Mouse (Mus musculus): ENCODE data around the gene Gm11127. TPM values are rescaled to one million over a fixed set of nuclear protein-coding genes. Genes with fewer than 3 reads are reported as not detected.

Gm11127 gene
- polyA plus RNA-seq, 1 experiment from 2014 or later = not detected

DNA sequence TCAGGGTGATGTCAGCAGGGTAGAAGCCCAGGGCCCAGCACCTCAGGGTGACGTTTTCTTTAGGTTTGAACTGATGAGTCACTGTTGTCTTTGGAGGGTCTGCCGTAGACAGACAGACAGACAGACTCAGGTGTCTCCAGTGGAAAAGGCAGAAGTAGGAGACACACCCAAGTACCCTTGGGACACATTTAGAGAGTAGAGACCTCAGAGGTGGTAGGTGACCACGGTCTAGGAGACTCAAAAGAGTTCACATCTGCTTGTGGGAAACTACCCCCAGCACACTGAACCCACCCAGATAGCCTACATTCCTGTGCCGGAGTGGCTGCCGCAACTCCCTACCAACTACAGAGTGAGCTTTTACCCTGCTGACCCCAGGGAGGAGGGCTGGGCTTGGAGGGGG lies 43.2 kb downstream of the Gm11127 start:
- ATAC-seq (replicated peaks) = no peak
- no peak overlapping the region for H3K4me3 ChIP-seq
- no peak overlapping the region for H3K27ac ChIP-seq
- peaks cover 11% of the 10 kb centered on the region; the same call in 1 of the 2 replicates for H3K36me3 ChIP-seq (replicated peaks)
- WGBS = 96% methylated on average over 5 of the region's 5 CpGs
- H3K4me2 ChIP-seq = no peak overlapping the region
- no peaks in the 10 kb centered on the region for H3K9me3 ChIP-seq
- H3K27me3 ChIP-seq (replicated peaks) = no peaks in the 10 kb centered on the region
- no peak overlapping the region for H3K9ac ChIP-seq
- no peaks in the 10 kb centered on the region for H3K4me1 ChIP-seq

Other genes with a start within 250 kb of the Gm11127 start
- 9.7 and 9.9 TPM in 2 replicates for gene Ier3, start 236.7 kb downstream of the Gm11127 start, polyA plus RNA-seq (2015; fragmentation: Nextera tagmentation; extraction: Ambion mirVana)
- 86.8 and 98.0 TPM in 2 replicates for gene Flot1, start 235.1 kb downstream of the Gm11127 start, polyA plus RNA-seq (2015; fragmentation: Nextera tagmentation; extraction: Ambion mirVana)
- gene Tubb5, start 220.1 kb downstream of the Gm11127 start, polyA plus RNA-seq (2015; fragmentation: Nextera tagmentation; extraction: Ambion mirVana) = 1,854 and 1,858 TPM in 2 replicates
- gene Mdc1, start 216.9 kb downstream of the Gm11127 start, polyA plus RNA-seq (2015; fragmentation: Nextera tagmentation; extraction: Ambion mirVana) = 9.0 and 10.7 TPM in 2 replicates
- 18.6 and 18.9 TPM in 2 replicates for gene Nrm, start 197.1 kb downstream of the Gm11127 start, polyA plus RNA-seq (2015; fragmentation: Nextera tagmentation; extraction: Ambion mirVana)
- gene Ppp1r18, start 192.8 kb downstream of the Gm11127 start, polyA plus RNA-seq (2015; fragmentation: Nextera tagmentation; extraction: Ambion mirVana) = 20.3 and 23.3 TPM in 2 replicates
- 36.3 and 40.4 TPM in 2 replicates for gene Dhx16, start 178.6 kb downstream of the Gm11127 start, polyA plus RNA-seq (2015; fragmentation: Nextera tagmentation; extraction: Ambion mirVana)
- gene 2310061I04Rik, start 160.9 kb downstream of the Gm11127 start, polyA plus RNA-seq (2015; fragmentation: Nextera tagmentation; extraction: Ambion mirVana) = 68.2 and 72.8 TPM in 2 replicates
- 482 and 507 TPM in 2 replicates for gene Atat1, start 148.3 kb downstream of the Gm11127 start, polyA plus RNA-seq (2015; fragmentation: Nextera tagmentation; extraction: Ambion mirVana)
- gene Mrps18b, start 142.0 kb downstream of the Gm11127 start, polyA plus RNA-seq (2015; fragmentation: Nextera tagmentation; extraction: Ambion mirVana) = 49.3 and 54.2 TPM in 2 replicates
- gene Ppp1r10, start 141.9 kb downstream of the Gm11127 start, polyA plus RNA-seq (2015; fragmentation: Nextera tagmentation; extraction: Ambion mirVana) = 47.1 and 47.8 TPM in 2 replicates
- gene Abcf1, start 88.6 kb downstream of the Gm11127 start, polyA plus RNA-seq (2015; fragmentation: Nextera tagmentation; extraction: Ambion mirVana) = 89.3 and 92.1 TPM in 2 replicates
- gene Gnl1, start 78.5 kb downstream of the Gm11127 start, polyA plus RNA-seq (2015; fragmentation: Nextera tagmentation; extraction: Ambion mirVana) = 62.6 and 64.8 TPM in 2 replicates
- gene Prr3, start 78.1 kb downstream of the Gm11127 start, polyA plus RNA-seq (2015; fragmentation: Nextera tagmentation; extraction: Ambion mirVana) = 99.3 and 102 TPM in 2 replicates
- gene H2-T24, start 37.8 kb downstream of the Gm11127 start, polyA plus RNA-seq (2015; fragmentation: Nextera tagmentation; extraction: Ambion mirVana) = 8.4 and 10.0 TPM in 2 replicates
- 5.5 and 6.6 TPM in 2 replicates for gene H2-T23, start 25.5 kb downstream of the Gm11127 start, polyA plus RNA-seq (2015; fragmentation: Nextera tagmentation; extraction: Ambion mirVana)
- 6.0 and 7.2 TPM in 2 replicates for gene H2-T22, start 15.6 kb downstream of the Gm11127 start, polyA plus RNA-seq (2015; fragmentation: Nextera tagmentation; extraction: Ambion mirVana)
- gene Gm6034, start 15.4 kb downstream of the Gm11127 start, polyA plus RNA-seq (2015; fragmentation: Nextera tagmentation; extraction: Ambion mirVana) = not detected in 2 replicates
- not detected in 2 replicates for gene Gm19684, start 63.3 kb upstream of the Gm11127 start, polyA plus RNA-seq (2015; fragmentation: Nextera tagmentation; extraction: Ambion mirVana)
- not detected in 2 replicates for gene Gm7030, start 71.1 kb upstream of the Gm11127 start, polyA plus RNA-seq (2015; fragmentation: Nextera tagmentation; extraction: Ambion mirVana)
- gene Gm8909, start 110.2 kb upstream of the Gm11127 start, polyA plus RNA-seq (2015; fragmentation: Nextera tagmentation; extraction: Ambion mirVana) = not detected in 2 replicates
- 0.14 TPM in 1 of 2 replicates, not detected in the other for gene H2-T3, start 131.9 kb upstream of the Gm11127 start, polyA plus RNA-seq (2015; fragmentation: Nextera tagmentation; extraction: Ambion mirVana)
- 124 and 138 TPM in 2 replicates for gene Rpp21, start 199.7 kb upstream of the Gm11127 start, polyA plus RNA-seq (2015; fragmentation: Nextera tagmentation; extraction: Ambion mirVana)
- gene Trim39, start 213.9 kb upstream of the Gm11127 start, polyA plus RNA-seq (2015; fragmentation: Nextera tagmentation; extraction: Ambion mirVana) = 29.0 and 31.2 TPM in 2 replicates
- gene H2-M10.2, start 228.1 kb upstream of the Gm11127 start, polyA plus RNA-seq (2015; fragmentation: Nextera tagmentation; extraction: Ambion mirVana) = 0.20 and 0.35 TPM in 2 replicates

All from midbrain, embryonic 15.5 days (tissue).